Mouse (Mus musculus): ENCODE results near the gene Hyal2. TPM values are rescaled to one million over a fixed set of nuclear protein-coding genes. Genes with fewer than 3 reads are reported as not detected.

Gene Hyal2
- polyA plus RNA-seq, 1 experiment from 2014 or later = 88.8 TPM

- Histone ChIP-seq H3K27me3 (ENCODE audit: insufficient read depth, low read length) (no peaks in the 10 kb centered on the region), H3K4me2 (ENCODE audit: low read length) (no peak overlapping the region), H3K9ac (ENCODE audit: low read depth, low read length) (no peak overlapping the region), H3K27ac (no peak overlapping the region), H3K4me3 (replicated peaks; ENCODE audit: low read depth, low read length) (no peak overlapping the region), H3K9me3 (replicated peaks; ENCODE audit: low read length) (no peaks in the 10 kb centered on the region), H3K36me3 (ENCODE audit: insufficient read depth, low read length) (0 out of 2 replicates have a peak, but pooled peaks cover 5% of the 10 kb centered on the region), H3K4me1 (replicated peaks; ENCODE audit: insufficient read depth, low read length) (peaks cover 36% of the 10 kb centered on the region)
- no peak for TF ChIP-seq CTCF (IDR thresholded peaks at IDR 0.05; ENCODE audit: low read depth)
- WGBS = 60% methylated on average over 6 of the region's 6 CpGs
- no peak for ATAC-seq (replicated peaks; ENCODE audit: low FRiP score, low read depth)
- no peak for DNase-seq (ENCODE audit: low spot score)
These were observed 35.5 kb downstream of the Hyal2 start for GRCm38 (mm10) chr9:107603251-107603650.

GRCm38 (mm10) chr9:107605041-107605661 lies 37.4 kb downstream of the Hyal2 start:
- Histone ChIP-seq H3K4me3 (replicated peaks; ENCODE audit: low read depth, low read length) (peak overlapping the region; percentile 11), H3K36me3 (ENCODE audit: insufficient read depth, low read length) (0 out of 2 replicates have a peak, but pooled peaks cover 5% of the 10 kb centered on the region), H3K4me1 (replicated peaks; ENCODE audit: insufficient read depth, low read length) (peaks cover 50% of the 10 kb centered on the region), H3K27ac (peak overlapping the region; percentile 85), H3K9ac (ENCODE audit: low read depth, low read length) (peak overlapping the region; percentile 49), H3K27me3 (ENCODE audit: insufficient read depth, low read length) (no peaks in the 10 kb centered on the region), H3K4me2 (ENCODE audit: low read length) (peak overlapping the region; percentile 45), H3K9me3 (replicated peaks; ENCODE audit: low read length) (no peaks in the 10 kb centered on the region)
- 25% methylated on average over 23 of the region's 23 CpGs for WGBS
- no peak for TF ChIP-seq CTCF (IDR thresholded peaks at IDR 0.05; ENCODE audit: low read depth)
- peak; percentile 72 for ATAC-seq (replicated peaks; ENCODE audit: low FRiP score, low read depth)
- DNase-seq (ENCODE audit: low spot score) = peak; percentile 65

- peak overlapping the region; percentile 85 for H3K27ac ChIP-seq
- peak overlapping the region; percentile 48; the same call in 1 of the 2 replicates for H3K9ac ChIP-seq (ENCODE audit: low read depth, low read length)
- peak overlapping the region; percentile 50 for H3K4me2 ChIP-seq (ENCODE audit: low read length)
- ATAC-seq (replicated peaks; ENCODE audit: low FRiP score, low read depth) = 0 out of 2 replicates have a peak, but pooled peaks have one; percentile 14
- H3K4me3 ChIP-seq (replicated peaks; ENCODE audit: low read depth, low read length) = peak overlapping the region; percentile 13
- no peaks in the 10 kb centered on the region for H3K36me3 ChIP-seq (ENCODE audit: insufficient read depth, low read length)
- TF ChIP-seq CTCF (IDR thresholded peaks at IDR 0.05; ENCODE audit: low read depth) = no peak
- no peaks in the 10 kb centered on the region for H3K9me3 ChIP-seq (replicated peaks; ENCODE audit: low read length)
- WGBS = 5% methylated on average over 9 of the region's 9 CpGs
- peak; percentile 57 for DNase-seq (ENCODE audit: low spot score)
- no peaks in the 10 kb centered on the region for H3K27me3 ChIP-seq (ENCODE audit: insufficient read depth, low read length)
- peaks cover 52% of the 10 kb centered on the region for H3K4me1 ChIP-seq (replicated peaks; ENCODE audit: insufficient read depth, low read length)
These were observed 38.8 kb downstream of the Hyal2 start for GRCm38 (mm10) chr9:107606591-107606990.

GRCm38 (mm10) chr9:107607036-107607435 lies 39.3 kb downstream of the Hyal2 start:
- no peaks in the 10 kb centered on the region for H3K36me3 ChIP-seq (ENCODE audit: insufficient read depth, low read length)
- peaks cover 57% of the 10 kb centered on the region for H3K4me1 ChIP-seq (replicated peaks; ENCODE audit: insufficient read depth, low read length)
- peak overlapping the region; percentile 48; the same call in 1 of the 2 replicates for H3K9ac ChIP-seq (ENCODE audit: low read depth, low read length)
- WGBS = 56% methylated on average over 2 of the region's 2 CpGs
- peak overlapping the region; percentile 13 for H3K4me3 ChIP-seq (replicated peaks; ENCODE audit: low read depth, low read length)
- DNase-seq (ENCODE audit: low spot score) (no peak), ATAC-seq (replicated peaks; ENCODE audit: low FRiP score, low read depth) (no peak)
- peak overlapping the region; percentile 85 for H3K27ac ChIP-seq
- H3K9me3 ChIP-seq (replicated peaks; ENCODE audit: low read length) = no peaks in the 10 kb centered on the region
- H3K4me2 ChIP-seq (ENCODE audit: low read length) = peak overlapping the region; percentile 50
- TF ChIP-seq CTCF (IDR thresholded peaks at IDR 0.05; ENCODE audit: low read depth) = no peak
- no peaks in the 10 kb centered on the region for H3K27me3 ChIP-seq (ENCODE audit: insufficient read depth, low read length)

- Histone ChIP-seq H3K4me1 (replicated peaks; ENCODE audit: insufficient read depth, low read length) (peaks cover 59% of the 10 kb centered on the region), H3K4me2 (ENCODE audit: low read length) (peak overlapping the region; percentile 50), H3K27me3 (ENCODE audit: insufficient read depth, low read length) (no peaks in the 10 kb centered on the region), H3K4me3 (replicated peaks; ENCODE audit: low read depth, low read length) (no peak overlapping the region), H3K36me3 (ENCODE audit: insufficient read depth, low read length) (no peaks in the 10 kb centered on the region), H3K9me3 (replicated peaks; ENCODE audit: low read length) (no peaks in the 10 kb centered on the region), H3K9ac (ENCODE audit: low read depth, low read length) (peak overlapping the region; percentile 13; the same call in 1 of the 2 replicates), H3K27ac (peak overlapping the region; percentile 85)
- no peak for TF ChIP-seq CTCF (IDR thresholded peaks at IDR 0.05; ENCODE audit: low read depth)
- DNase-seq (ENCODE audit: low spot score) = no peak
- 55% methylated on average over 9 of the region's 9 CpGs for WGBS
- ATAC-seq (replicated peaks; ENCODE audit: low FRiP score, low read depth) = no peak
These were observed 40.0 kb downstream of the Hyal2 start for GRCm38 (mm10) chr9:107607653-107608245.

GRCm38 (mm10) chr9:107608741-107609432 lies 41.1 kb downstream of the Hyal2 start, which contains the start of gene Sema3b:
Gene Sema3b (minus strand): TSS chr9:107609229.
- peak within 1 kb of the TSS; percentile 85 for H3K27ac ChIP-seq
- H3K36me3 ChIP-seq (ENCODE audit: insufficient read depth, low read length) = peaks cover 2% of the 10 kb centered on the region; the same call in 1 of the 2 replicates
- peak within 1 kb of the TSS; percentile 50 for H3K4me2 ChIP-seq (ENCODE audit: low read length)
- H3K4me3 ChIP-seq (replicated peaks; ENCODE audit: low read depth, low read length) = no peak within 1 kb of the TSS
- ATAC-seq (replicated peaks; ENCODE audit: low FRiP score, low read depth) = no peak
- WGBS = 28% methylated on average over 12 of the region's 12 CpGs
- H3K27me3 ChIP-seq (ENCODE audit: insufficient read depth, low read length) = no peaks in the 10 kb centered on the region
- TF ChIP-seq CTCF (IDR thresholded peaks at IDR 0.05; ENCODE audit: low read depth) = no peak
- no peak for DNase-seq (ENCODE audit: low spot score)
- no peaks in the 10 kb centered on the region for H3K9me3 ChIP-seq (replicated peaks; ENCODE audit: low read length)
- peaks cover 50% of the 10 kb centered on the region for H3K4me1 ChIP-seq (replicated peaks; ENCODE audit: insufficient read depth, low read length)
- peak within 1 kb of the TSS; percentile 13 for H3K9ac ChIP-seq (ENCODE audit: low read depth, low read length)
